Mouse (Mus musculus) G1E (cell line): Measurements from ENCODE around the gene Hspbap1.

ENCODE experiments used
- CTCF ChIP-seq: IDR thresholded peaks from 2 replicates; pipeline ENCODE4 v1.5.1; 2012; ENCODE audit warnings: low read depth, low read length, inconsistent platforms, mixed read lengths
- GATA1 ChIP-seq: IDR thresholded peaks from 2 replicates; pipeline ENCODE4 v1.6.1; 2012; ENCODE audit warnings: borderline replicate concordance, low read length, inconsistent platforms, mixed read lengths
- POLR2AphosphoS5 ChIP-seq: IDR thresholded peaks from 2 replicates; pipeline ENCODE4 v1.6.1; 2012; ENCODE audit warnings: low read depth, low read length, inconsistent platforms; ENCODE audit not compliant: insufficient replicate concordance
- TAL1 ChIP-seq: conservative IDR thresholded peaks from 2 replicates; pipeline ENCODE4 v1.6.1; 2012; ENCODE audit warnings: low read depth, low read length, inconsistent platforms, mixed read lengths

- no peak for TF ChIP-seq CTCF
- TF ChIP-seq TAL1: no peak
- no peak for TF ChIP-seq GATA1
- TF ChIP-seq POLR2AphosphoS5: no peak
Measured at GRCm38 (mm10) chr16:35872410-35873006, 102.3 kb downstream of the Hspbap1 start.
